Mouse (Mus musculus) adrenal gland, postnatal 10 days (tissue): Measurements from ENCODE around the gene Fate1. TPM values are rescaled to one million over a fixed set of nuclear protein-coding genes. Genes with fewer than 3 reads are reported as not detected.

ENCODE experiments used
- total RNA-seq, 2 experiments: library from RNA; stranded (reverse); gene quantifications; 2 replicates each; pipeline ENCODE4 v1.2.3; 2021

Fate1 gene
- total RNA-seq, 2 experiments from 2014 or later: 0.30 TPM; not detected in 1

Other genes starting within 250 kb of the Fate1 start
- 10 to 100 TPM; 34.1 to 40.8 TPM for gene Vma21, start 157.1 kb upstream of the Fate1 start, total RNA-seq
- under 1 TPM; 0.15 to 0.42 TPM for gene Gm1141, start 52.0 kb upstream of the Fate1 start, total RNA-seq
- 10 to 100 TPM; 25.9 to 31.0 TPM for gene Prrg3, start 10.4 kb upstream of the Fate1 start, total RNA-seq
- gene Cnga2, start 18.9 kb downstream of the Fate1 start, total RNA-seq: under 1 TPM; 0.09 to 0.39 TPM
- gene Magea4, start 249.0 kb downstream of the Fate1 start, total RNA-seq: not detected